Mouse (Mus musculus) midbrain, postnatal 0 days (tissue): Measurements from ENCODE around the gene Tspo. TPM values are rescaled to one million over a fixed set of nuclear protein-coding genes. Genes with fewer than 3 reads are reported as not detected.

Source experiments
- ATAC-seq: fragments of 200-750 bp; cut with Nextera tagmentation; 2 replicates; pipeline ENCODE4 v1.8.0; 2017; ENCODE audit warnings: moderate number of reproducible peaks, mild to moderate bottlenecking, moderate TSS enrichment, moderate library complexity; ENCODE audit not compliant: low FRiP score
- DNase-seq: peaks from one replicate; pipeline ENCODE4 v3.0.0-alpha.2; 2015; ENCODE audit warnings: low spot score
- H3K27ac ChIP-seq: fragments of 300-500 bp; sonication (generic); 2 replicates; pipeline ENCODE4 v1.5.1; 2014; ENCODE audit warnings: low read depth, mild to moderate bottlenecking, low read length, mixed read lengths
- H3K27me3 ChIP-seq: fragments of 300-500 bp; sonication (generic); 2 replicates; pipeline ENCODE4 v1.6.1; 2014; ENCODE audit warnings: low read length, control low read depth, mixed read lengths; ENCODE audit not compliant: insufficient read depth
- H3K36me3 ChIP-seq: fragments of 300-500 bp; sonication (generic); 2 replicates; pipeline ENCODE4 v1.6.1; 2014; ENCODE audit warnings: low read length, control low read depth, mixed read lengths; ENCODE audit not compliant: insufficient read depth
- H3K4me1 ChIP-seq: fragments of 300-500 bp; sonication (generic); 2 replicates; pipeline ENCODE4 v1.6.1; 2014; ENCODE audit warnings: mild to moderate bottlenecking, control low read depth, antibody characterized with exemption, low read length, mixed read lengths; ENCODE audit not compliant: insufficient read depth
- H3K4me2 ChIP-seq: fragments of 300-500 bp; sonication (generic); 2 replicates; pipeline ENCODE4 v1.6.1; 2014; ENCODE audit warnings: low read depth, mild to moderate bottlenecking, low read length, mixed read lengths; ENCODE audit not compliant: poor library complexity, severe bottlenecking
- H3K4me3 ChIP-seq: fragments of 300-500 bp; sonication (generic); 2 replicates; pipeline ENCODE4 v1.5.1; 2014; ENCODE audit warnings: low read depth, mild to moderate bottlenecking, low read length, moderate library complexity
- H3K9ac ChIP-seq: fragments of 300-500 bp; sonication (generic); replicated peaks from 2 replicates; pipeline ENCODE4 v1.6.1; 2014; ENCODE audit warnings: mild to moderate bottlenecking, low read length, moderate library complexity, mixed read lengths; ENCODE audit not compliant: poor library complexity, severe bottlenecking
- H3K9me3 ChIP-seq: fragments of 300-500 bp; sonication (generic); 2 replicates; pipeline ENCODE4 v1.6.1; 2016; ENCODE audit warnings: low read length, control low read depth
- CTCF ChIP-seq: IDR thresholded peaks from 2 replicates; pipeline ENCODE4 v1.5.1; 2016; ENCODE audit warnings: antibody characterized with exemption, mild to moderate bottlenecking
- WGBS: fragments of 180-500 bp; shearing (Covaris S2); extraction: QIAGEN DNeasy Blood & Tissue Kit; methylation state at CpG from one replicate; pipeline ENCODE4 v1.1.7; 2014; 5-methylcytosine and 5-hydroxymethylcytosine counted together
- polyA plus RNA-seq: library from polyadenylated mRNA; unstranded; fragments of >200 nt; fragmentation: Nextera tagmentation; extraction: Ambion mirVana; gene quantifications from 2 replicates; pipeline ENCODE4 v1.2.1, GENCODE M21; 2015
- total RNA-seq: library from RNA; depleted of rRNA; stranded (reverse); fragments of >200 nt; gene quantifications from 2 replicates; pipeline ENCODE4 v1.2.3, GENCODE M21; 2014

Tspo gene
- total and polyA plus RNA-seq, 2 experiments from 2014 or later, result 8.0 to 8.4 TPM

GRCm38 (mm10) chr15:83592260-83593188 lies 29.1 kb downstream of the Tspo start:
- H3K27ac ChIP-seq, result no peak overlapping the region
- ATAC-seq (no peak), DNase-seq (no peak)
- 81% methylated on average over 8 of the region's 8 CpGs for WGBS
- H3K4me1 ChIP-seq, result peaks cover 8% of the 10 kb centered on the region
- H3K27me3 ChIP-seq, result no peaks in the 10 kb centered on the region
- H3K9ac ChIP-seq, result peak overlapping the region; percentile 5; the same call in 1 of the 2 replicates
- no peak overlapping the region for H3K4me3 ChIP-seq
- peak overlapping the region; percentile 80; the same call in 1 of the 2 replicates for H3K4me2 ChIP-seq
- H3K9me3 ChIP-seq, result no peaks in the 10 kb centered on the region
- TF ChIP-seq CTCF, result no peak
- H3K36me3 ChIP-seq, result peaks cover 11% of the 10 kb centered on the region

- Histone ChIP-seq H3K9me3 (no peaks in the 10 kb centered on the region), H3K4me2 (peak overlapping the region; percentile 80), H3K9ac (0 out of 2 replicates have a peak overlapping the region, but pooled peaks have one; percentile 36), H3K27ac (no peak overlapping the region), H3K4me3 (peak overlapping the region; percentile 75), H3K27me3 (no peaks in the 10 kb centered on the region), H3K4me1 (peaks cover 8% of the 10 kb centered on the region), H3K36me3 (peaks cover 11% of the 10 kb centered on the region; the same call in 1 of the 2 replicates)
- no peak for ATAC-seq
- DNase-seq, result no peak
- TF ChIP-seq CTCF, result no peak
These were observed 29.8 kb downstream of the Tspo start for GRCm38 (mm10) chr15:83593189-83593585.

- 10% methylated on average over 19 of the region's 19 CpGs for WGBS
- peaks cover 11% of the 10 kb centered on the region; the same call in 1 of the 2 replicates for H3K36me3 ChIP-seq
- no peaks in the 10 kb centered on the region for H3K27me3 ChIP-seq
- ATAC-seq, result peak; percentile 38; the same call in 1 of the 2 replicates
- H3K4me1 ChIP-seq, result peaks cover 8% of the 10 kb centered on the region
- no peaks in the 10 kb centered on the region for H3K9me3 ChIP-seq
- peak overlapping the region; percentile 72 for H3K9ac ChIP-seq
- H3K4me2 ChIP-seq, result peak overlapping the region; percentile 80
- peak overlapping the region; percentile 68 for H3K27ac ChIP-seq
- no peak for DNase-seq
- H3K4me3 ChIP-seq, result peak overlapping the region; percentile 75
- no peak for TF ChIP-seq CTCF
These were observed 30.5 kb downstream of the Tspo start for GRCm38 (mm10) chr15:83593702-83594512.

GRCm38 (mm10) chr15:83594513-83595363 lies 31.3 kb downstream of the Tspo start, which contains the start of gene Ttll12:
Gene Ttll12 (minus strand): TSS chr15:83595157.
- no peaks in the 10 kb centered on the region for H3K9me3 ChIP-seq
- under 1% methylated on average over 68 of the region's 68 CpGs for WGBS
- H3K4me2 ChIP-seq, result peak within 1 kb of the TSS; percentile 80
- H3K9ac ChIP-seq, result peak within 1 kb of the TSS; percentile 72
- H3K27ac ChIP-seq, result peak within 1 kb of the TSS; percentile 68
- TF ChIP-seq CTCF, result peak; percentile 51
- peak within 1 kb of the TSS; percentile 75 for H3K4me3 ChIP-seq
- peaks cover 8% of the 10 kb centered on the region; the same call in 1 of the 2 replicates for H3K36me3 ChIP-seq
- DNase-seq (peak; percentile 99), ATAC-seq (peak; percentile 92)
- H3K27me3 ChIP-seq, result no peaks in the 10 kb centered on the region
- H3K4me1 ChIP-seq, result peaks cover 8% of the 10 kb centered on the region

GRCm38 (mm10) chr15:83595364-83595711 lies 31.9 kb downstream of the Tspo start:
- ATAC-seq, result no peak
- WGBS, result 39% methylated on average over 7 of the region's 7 CpGs
- peaks cover 8% of the 10 kb centered on the region; the same call in 1 of the 2 replicates for H3K36me3 ChIP-seq

More at GRCm38 (mm10) chr15:83595364-83595711, 31.9 kb downstream of the Tspo start:
- no peak overlapping the region for H3K27ac ChIP-seq
- H3K4me2 ChIP-seq, result peak overlapping the region; percentile 80
- H3K4me3 ChIP-seq, result peak overlapping the region; percentile 75
- H3K9ac ChIP-seq, result peak overlapping the region; percentile 72
- H3K4me1 ChIP-seq, result peaks cover 8% of the 10 kb centered on the region
- no peaks in the 10 kb centered on the region for H3K27me3 ChIP-seq
- no peak for TF ChIP-seq CTCF
- no peak for DNase-seq
- H3K9me3 ChIP-seq, result no peaks in the 10 kb centered on the region
